Mouse (Mus musculus) limb, embryonic 13.5 days (tissue): ENCODE measurements at regions not wholly inside any gene's neighbourhood (a gene's known extent, or its start where the extent isn't known, plus 50 kb on each side); places are given as distances from the start of the nearest gene placed in this dataset.
"Not testable (repeated sequence)": the region's sequence is repeated elsewhere in the genome, so short reads cannot be mapped to it uniquely, and the experiment has no call there.

Experiments
- ATAC-seq: fragments of 200-750 bp; cut with Nextera tagmentation; 2 replicates; pipeline ENCODE4 v1.8.0; 2017; ENCODE audit warnings: low read depth, moderate number of reproducible peaks, moderate TSS enrichment; ENCODE audit not compliant: low FRiP score
- H3K27ac ChIP-seq: fragments of 300-500 bp; sonication (generic); 2 replicates; pipeline ENCODE4 v1.5.1; 2015; ENCODE audit warnings: inconsistent platforms, mild to moderate bottlenecking, moderate library complexity
- H3K27me3 ChIP-seq: fragments of 300-500 bp; sonication (generic); 2 replicates; pipeline ENCODE4 v1.6.1; 2015; ENCODE audit warnings: mild to moderate bottlenecking, inconsistent platforms
- H3K36me3 ChIP-seq: fragments of 300-500 bp; sonication (generic); 2 replicates; pipeline ENCODE4 v1.6.1; 2015; ENCODE audit warnings: inconsistent platforms, mild to moderate bottlenecking, moderate library complexity
- H3K4me1 ChIP-seq: fragments of 300-500 bp; sonication (generic); 2 replicates; pipeline ENCODE4 v1.6.1; 2015; ENCODE audit warnings: inconsistent platforms
- H3K4me2 ChIP-seq: fragments of 300-500 bp; sonication (generic); replicated peaks from 2 replicates; pipeline ENCODE4 v1.6.1; 2015; ENCODE audit warnings: inconsistent platforms, mild to moderate bottlenecking, moderate library complexity
- H3K4me3 ChIP-seq: fragments of 300-500 bp; sonication (generic); 2 replicates; pipeline ENCODE4 v1.5.1; 2015; ENCODE audit warnings: moderate library complexity, mild to moderate bottlenecking, inconsistent platforms
- H3K9ac ChIP-seq: fragments of 300-500 bp; sonication (generic); 2 replicates; pipeline ENCODE4 v1.6.1; 2015; ENCODE audit warnings: mild to moderate bottlenecking, inconsistent platforms
- H3K9me3 ChIP-seq: fragments of 300-500 bp; sonication (generic); 2 replicates; pipeline ENCODE4 v1.6.1; 2016; ENCODE audit warnings: inconsistent platforms
- WGBS: fragments of 180-500 bp; shearing (Covaris S2); methylation state at CpG from one replicate; pipeline ENCODE4 v1.1.7; 2015; 5-methylcytosine and 5-hydroxymethylcytosine counted together

GRCm38 (mm10) chr2:78580013-78580412 lies 287.9 kb upstream of the Ube2e3 start:
- Histone ChIP-seq H3K4me3 (no peak overlapping the region), H3K27me3 (no peaks in the 10 kb centered on the region), H3K4me2 (no peak overlapping the region), H3K9ac (no peak overlapping the region), H3K9me3 (no peaks in the 10 kb centered on the region), H3K27ac (no peak overlapping the region), H3K4me1 (no peaks in the 10 kb centered on the region), H3K36me3 (no peaks in the 10 kb centered on the region)
- 71% methylated on average over 6 of the region's 6 CpGs for WGBS
- ATAC-seq: no peak

DNA sequence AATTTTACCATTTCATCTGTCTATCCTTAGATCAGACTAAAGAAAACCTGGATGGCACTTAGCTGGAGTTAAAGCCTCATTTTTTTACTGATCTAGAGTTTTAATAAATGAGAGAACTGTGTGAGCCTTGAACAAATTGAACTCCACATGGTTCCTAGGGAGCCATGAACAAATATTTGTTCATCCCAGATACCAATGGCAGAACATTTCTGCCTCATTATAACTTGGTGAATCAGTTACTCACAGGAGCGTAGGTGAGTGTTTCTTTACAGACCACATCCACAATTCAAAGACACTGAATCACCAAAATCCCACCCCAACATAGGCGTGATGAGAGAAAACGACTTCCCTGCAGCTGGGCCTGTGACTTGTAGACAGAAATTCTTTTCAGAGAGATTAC lies 295.4 kb upstream of the Ube2e3 start:
- no peak overlapping the region for H3K9ac ChIP-seq
- H3K4me2 ChIP-seq: no peak overlapping the region
- 76% methylated on average over 3 of the region's 3 CpGs for WGBS
- no peaks in the 10 kb centered on the region for H3K36me3 ChIP-seq
- H3K4me3 ChIP-seq: no peak overlapping the region
- no peak for ATAC-seq
- H3K27ac ChIP-seq: no peak overlapping the region
- H3K9me3 ChIP-seq: no peaks in the 10 kb centered on the region
- no peaks in the 10 kb centered on the region for H3K27me3 ChIP-seq
- H3K4me1 ChIP-seq: no peaks in the 10 kb centered on the region

DNA sequence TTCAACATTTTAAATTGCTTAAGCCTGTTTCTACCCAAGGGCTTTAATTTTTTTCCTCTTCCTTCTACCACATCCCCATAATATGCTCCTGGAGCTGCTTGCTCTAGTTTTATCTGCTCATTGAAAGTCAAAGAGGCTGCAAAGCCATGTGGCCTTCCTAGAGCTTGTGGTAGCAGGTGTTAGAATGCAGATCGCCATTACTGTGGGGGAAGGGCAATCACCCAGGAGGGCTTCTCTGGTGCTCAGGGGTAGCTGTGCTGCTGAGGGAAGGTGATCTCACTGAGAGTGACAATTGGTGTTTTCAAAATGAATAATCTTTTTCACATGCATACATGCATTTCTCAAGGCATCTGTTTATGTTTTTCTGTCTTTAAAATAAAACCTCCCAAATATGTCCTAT lies 309.8 kb upstream of the Ube2e3 start:
- Histone ChIP-seq H3K27me3 (no peaks in the 10 kb centered on the region), H3K9ac (no peak overlapping the region), H3K4me2 (no peak overlapping the region), H3K4me3 (no peak overlapping the region), H3K27ac (no peak overlapping the region), H3K4me1 (peaks cover 3% of the 10 kb centered on the region; the same call in 1 of the 2 replicates), H3K36me3 (no peaks in the 10 kb centered on the region), H3K9me3 (peaks cover 5% of the 10 kb centered on the region; the same call in 1 of the 2 replicates)
- no peak for ATAC-seq
- WGBS: 19% methylated on average over 1 of the region's 1 CpGs

DNA sequence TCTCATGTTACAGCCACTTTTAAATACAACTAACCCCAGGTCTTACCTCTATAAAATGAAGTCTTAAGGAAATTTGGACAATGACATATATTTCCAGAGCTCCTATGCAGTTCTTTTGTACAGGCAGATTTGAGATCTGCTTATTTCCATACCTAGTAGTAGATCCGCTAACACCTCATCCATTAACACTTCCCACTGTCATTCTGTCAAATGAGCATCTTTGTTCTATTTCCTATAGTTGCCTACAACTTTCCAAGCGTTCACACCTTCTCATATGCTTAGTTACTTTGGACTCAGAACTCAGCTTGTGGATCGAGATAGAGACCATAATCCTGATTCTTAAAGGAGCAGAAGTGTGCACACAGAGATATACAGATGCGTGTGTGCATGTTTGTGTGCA lies 316.8 kb upstream of the Ube2e3 start:
- H3K4me1 ChIP-seq: peaks cover 19% of the 10 kb centered on the region
- H3K4me3 ChIP-seq: no peak overlapping the region
- no peaks in the 10 kb centered on the region for H3K27me3 ChIP-seq
- ATAC-seq: no peak
- no peak overlapping the region for H3K27ac ChIP-seq
- no peaks in the 10 kb centered on the region for H3K36me3 ChIP-seq
- no peaks in the 10 kb centered on the region for H3K9me3 ChIP-seq
- H3K9ac ChIP-seq: no peak overlapping the region
- 87% methylated on average over 4 of the region's 4 CpGs for WGBS
- no peak overlapping the region for H3K4me2 ChIP-seq

DNA sequence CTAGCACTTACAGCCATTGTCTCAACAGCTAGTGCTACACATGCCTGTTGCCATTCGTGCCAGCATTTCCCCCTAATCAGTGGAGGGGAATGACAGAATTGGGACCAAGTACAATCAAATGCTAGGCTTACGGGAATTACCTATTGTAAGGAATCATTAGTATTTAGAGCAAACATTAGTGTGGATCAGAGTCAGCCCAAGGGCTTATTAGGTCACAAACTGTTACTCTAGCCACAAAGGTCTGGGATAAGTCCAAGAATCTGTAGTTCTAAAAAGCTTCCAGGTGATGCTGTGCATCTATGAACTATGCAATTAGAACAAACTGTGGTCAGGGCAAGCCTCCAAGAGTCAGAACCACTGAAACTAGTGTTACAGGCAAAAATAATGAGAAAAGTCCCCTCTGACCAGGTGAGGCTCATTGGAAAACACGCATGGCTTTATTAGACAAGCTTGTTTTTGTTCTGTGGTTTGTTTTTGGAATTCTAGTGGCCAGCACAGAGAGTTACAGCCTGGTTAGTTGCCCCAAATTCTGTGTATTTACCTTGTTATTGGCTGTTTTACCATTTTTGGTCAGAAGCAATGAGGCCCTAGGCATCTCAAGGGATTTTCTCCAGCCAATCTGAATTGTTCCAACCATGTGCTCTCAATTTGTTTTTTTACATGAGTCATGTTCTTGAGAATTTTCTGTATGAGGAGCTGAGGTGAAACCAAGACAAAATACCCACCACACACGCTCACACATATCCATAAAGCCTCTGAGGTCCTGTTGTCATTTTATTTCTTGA lies 319.0 kb upstream of the Ube2e3 start:
- H3K9ac ChIP-seq: no peak overlapping the region
- H3K4me3 ChIP-seq: no peak overlapping the region
- H3K4me2 ChIP-seq: no peak overlapping the region
- H3K36me3 ChIP-seq: no peaks in the 10 kb centered on the region
- WGBS: 36% methylated on average over 4 of the region's 4 CpGs
- peaks cover 19% of the 10 kb centered on the region for H3K4me1 ChIP-seq
- no peaks in the 10 kb centered on the region for H3K27me3 ChIP-seq
- H3K27ac ChIP-seq: peak overlapping the region; percentile 39; the same call in 1 of the 2 replicates
- ATAC-seq: peak; percentile 88
- H3K9me3 ChIP-seq: no peaks in the 10 kb centered on the region

- Histone ChIP-seq H3K4me1 (peaks cover 19% of the 10 kb centered on the region), H3K9me3 (no peaks in the 10 kb centered on the region), H3K9ac (no peak overlapping the region), H3K36me3 (no peaks in the 10 kb centered on the region), H3K4me3 (no peak overlapping the region), H3K27ac (no peak overlapping the region), H3K27me3 (no peaks in the 10 kb centered on the region), H3K4me2 (no peak overlapping the region)
- no peak for ATAC-seq
- WGBS: 70% methylated on average over 4 of the region's 4 CpGs
These were observed 320.6 kb upstream of the Ube2e3 start for GRCm38 (mm10) chr2:78547286-78547685.

DNA sequence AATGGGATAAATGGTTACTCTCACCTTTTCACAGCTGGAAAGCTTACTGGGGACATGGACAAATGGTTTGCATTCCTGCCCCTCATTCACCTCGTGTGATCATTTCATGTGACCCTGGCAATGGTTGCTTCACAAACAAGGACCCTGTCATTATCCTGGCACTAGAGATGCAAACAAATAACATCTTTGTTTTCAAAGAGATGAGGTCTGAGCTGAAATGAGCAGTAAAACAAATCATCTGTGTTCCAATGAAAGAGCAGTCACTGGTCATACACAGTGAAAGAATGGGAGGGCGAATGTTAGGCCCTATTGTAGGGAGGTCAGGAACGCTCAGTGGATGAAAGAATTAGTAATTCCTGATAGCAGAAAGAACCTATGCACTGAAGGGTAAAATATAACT lies 327.5 kb upstream of the Ube2e3 start:
- Histone ChIP-seq H3K4me3 (no peak overlapping the region), H3K36me3 (no peaks in the 10 kb centered on the region), H3K9ac (no peak overlapping the region), H3K27ac (no peak overlapping the region), H3K27me3 (0 out of 2 replicates have a peak, but pooled peaks cover 3% of the 10 kb centered on the region), H3K9me3 (no peaks in the 10 kb centered on the region), H3K4me2 (no peak overlapping the region), H3K4me1 (peaks cover 7% of the 10 kb centered on the region; the same call in 1 of the 2 replicates)
- ATAC-seq: no peak
- 54% methylated on average over 3 of the region's 3 CpGs for WGBS

DNA sequence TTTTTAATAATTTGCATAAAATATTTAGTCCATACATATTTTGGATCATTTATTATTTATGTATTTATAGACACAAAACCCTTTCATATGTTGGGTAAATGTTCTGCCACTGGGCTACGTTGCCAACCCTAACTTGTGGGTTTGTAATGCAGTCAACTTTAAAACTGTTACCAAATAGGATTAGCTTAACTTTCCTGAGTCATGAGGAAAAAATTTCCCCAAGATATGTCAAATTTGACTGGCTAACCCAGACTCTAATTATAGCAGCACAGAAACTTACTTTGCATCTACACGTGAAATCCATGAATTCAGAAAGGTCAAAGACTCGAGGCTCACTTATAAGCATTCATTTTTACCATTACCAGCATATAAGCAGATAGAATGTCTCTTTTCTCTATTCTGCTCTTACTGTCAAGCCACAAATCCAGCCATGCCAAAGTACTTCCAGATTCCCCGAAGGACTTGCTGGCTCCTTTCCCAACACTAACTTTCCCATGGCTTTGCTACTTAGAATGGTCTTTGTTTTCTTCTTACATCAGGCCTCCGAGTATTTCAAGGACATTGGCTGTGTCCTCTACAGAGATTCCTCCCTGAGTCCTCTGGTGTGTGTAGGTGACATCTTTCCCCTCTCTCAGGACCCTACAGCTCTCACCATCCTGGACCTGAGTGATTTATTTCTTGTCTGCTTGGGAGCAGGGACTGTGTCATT lies 328.2 kb upstream of the Ube2e3 start:
- Histone ChIP-seq H3K9me3 (no peaks in the 10 kb centered on the region), H3K4me2 (no peak overlapping the region), H3K9ac (no peak overlapping the region), H3K27me3 (0 out of 2 replicates have a peak, but pooled peaks cover 3% of the 10 kb centered on the region), H3K27ac (no peak overlapping the region), H3K4me3 (no peak overlapping the region), H3K36me3 (no peaks in the 10 kb centered on the region), H3K4me1 (peaks cover 7% of the 10 kb centered on the region; the same call in 1 of the 2 replicates)
- 47% methylated on average over 5 of the region's 5 CpGs for WGBS
- no peak for ATAC-seq

- ATAC-seq: no peak
- H3K9me3 ChIP-seq: no peaks in the 10 kb centered on the region
- no peak overlapping the region for H3K4me3 ChIP-seq
- peaks cover 7% of the 10 kb centered on the region; the same call in 1 of the 2 replicates for H3K4me1 ChIP-seq
- 89% methylated on average over 2 of the region's 2 CpGs for WGBS
- no peak overlapping the region for H3K9ac ChIP-seq
- H3K4me2 ChIP-seq: no peak overlapping the region
- H3K27ac ChIP-seq: no peak overlapping the region
- H3K36me3 ChIP-seq: no peaks in the 10 kb centered on the region
- 0 out of 2 replicates have a peak, but pooled peaks cover 3% of the 10 kb centered on the region for H3K27me3 ChIP-seq
These were observed 330.4 kb upstream of the Ube2e3 start for GRCm38 (mm10) chr2:78537574-78537973.

- 93% methylated on average over 5 of the region's 5 CpGs for WGBS
- not testable (repeated sequence) for H3K4me1 ChIP-seq
These were observed 334.0 kb upstream of the Ube2e3 start for GRCm38 (mm10) chr2:78533881-78534280.

DNA sequence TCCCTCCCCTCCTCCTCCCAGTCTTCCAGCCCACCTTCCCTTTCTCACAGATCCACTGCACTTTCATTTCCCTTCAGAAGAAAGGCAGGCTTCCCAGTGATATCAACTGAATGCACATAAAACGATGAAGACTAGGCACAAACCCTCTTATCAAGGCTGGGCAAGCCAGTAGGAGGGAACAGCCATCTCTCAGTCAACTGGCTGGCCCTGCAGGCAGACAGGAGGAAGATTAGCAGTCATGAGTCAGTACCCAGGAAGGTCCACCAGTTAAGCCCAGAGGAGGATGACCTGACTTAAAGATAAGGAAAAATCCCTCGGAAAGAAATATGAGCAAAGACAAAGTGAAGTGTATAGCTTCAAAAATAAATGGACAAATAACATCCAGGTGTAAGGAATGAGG lies 337.4 kb upstream of the Ube2e3 start:
- H3K4me1 ChIP-seq: 0 out of 2 replicates have a peak, but pooled peaks cover 2% of the 10 kb centered on the region
- WGBS: 64% methylated on average over 2 of the region's 2 CpGs
- no peak overlapping the region for H3K4me2 ChIP-seq
- no peak for ATAC-seq
- no peak overlapping the region for H3K4me3 ChIP-seq
- H3K9ac ChIP-seq: no peak overlapping the region
- no peaks in the 10 kb centered on the region for H3K9me3 ChIP-seq
- H3K36me3 ChIP-seq: no peaks in the 10 kb centered on the region
- H3K27me3 ChIP-seq: no peaks in the 10 kb centered on the region
- H3K27ac ChIP-seq: no peak overlapping the region

More at GRCm38 (mm10) chr2:78533881-78534280, 334.0 kb upstream of the Ube2e3 start:
- H3K4me3 ChIP-seq, H3K36me3 ChIP-seq, H3K27ac ChIP-seq, ATAC-seq, H3K4me2 ChIP-seq, H3K9ac ChIP-seq, H3K27me3 ChIP-seq, H3K9me3 ChIP-seq: not testable (repeated sequence)

GRCm38 (mm10) chr2:78520258-78521023 lies 347.5 kb upstream of the Ube2e3 start:
- Histone ChIP-seq H3K27ac (no peak overlapping the region), H3K27me3 (no peaks in the 10 kb centered on the region), H3K9ac (no peak overlapping the region), H3K4me1 (no peaks in the 10 kb centered on the region), H3K36me3 (no peaks in the 10 kb centered on the region), H3K9me3 (no peaks in the 10 kb centered on the region), H3K4me2 (no peak overlapping the region), H3K4me3 (no peak overlapping the region)
- ATAC-seq: no peak
- WGBS: 90% methylated on average over 4 of the region's 4 CpGs
